Mouse (Mus musculus) kidney, embryonic 15.5 days (tissue): ENCODE data around the gene Ttc21a. TPM values are rescaled to one million over a fixed set of nuclear protein-coding genes. Genes with fewer than 3 reads are reported as not detected.

Experiments used
- ATAC-seq: fragments of 200-750 bp; cut with Nextera tagmentation; replicated peaks from 2 replicates; pipeline ENCODE4 v1.8.0; 2017; ENCODE audit warnings: moderate TSS enrichment; ENCODE audit not compliant: low FRiP score
- H3K27ac ChIP-seq: fragments of 300-500 bp; sonication (generic); 2 replicates; pipeline ENCODE4 v1.5.1; 2015; ENCODE audit warnings: mild to moderate bottlenecking, inconsistent platforms
- H3K27me3 ChIP-seq: fragments of 300-500 bp; sonication (generic); 2 replicates; pipeline ENCODE4 v1.6.1; 2015; ENCODE audit warnings: inconsistent platforms
- H3K36me3 ChIP-seq: fragments of 300-500 bp; sonication (generic); 2 replicates; pipeline ENCODE4 v1.6.1; 2015; ENCODE audit warnings: inconsistent platforms
- H3K4me1 ChIP-seq: fragments of 300-500 bp; sonication (generic); 2 replicates; pipeline ENCODE4 v1.6.1; 2015; ENCODE audit warnings: inconsistent platforms
- H3K4me2 ChIP-seq: fragments of 300-500 bp; sonication (generic); 2 replicates; pipeline ENCODE4 v1.6.1; 2015; ENCODE audit warnings: moderate library complexity, mild to moderate bottlenecking, inconsistent platforms
- H3K4me3 ChIP-seq: fragments of 300-500 bp; sonication (generic); replicated peaks from 2 replicates; pipeline ENCODE4 v1.5.1; 2015; ENCODE audit warnings: mild to moderate bottlenecking, inconsistent platforms
- H3K9ac ChIP-seq: fragments of 300-500 bp; sonication (generic); 2 replicates; pipeline ENCODE4 v1.6.1; 2015; ENCODE audit warnings: mild to moderate bottlenecking, inconsistent platforms
- H3K9me3 ChIP-seq: fragments of 300-500 bp; sonication (generic); replicated peaks from 2 replicates; pipeline ENCODE4 v1.6.1; 2016; ENCODE audit warnings: inconsistent platforms
- WGBS: fragments of 180-500 bp; shearing (Covaris S2); methylation state at CpG from one replicate; pipeline ENCODE4 v1.1.7; 2015; ENCODE audit warnings: mixed read lengths; 5-methylcytosine and 5-hydroxymethylcytosine counted together
- polyA plus RNA-seq: library from polyadenylated mRNA; unstranded; fragments of >200 nt; fragmentation: Nextera tagmentation; extraction: Ambion mirVana; gene quantifications from 2 replicates; pipeline ENCODE4 v1.2.1, GENCODE M21; 2015

Ttc21a gene
- polyA plus RNA-seq, 1 experiment from 2014 or later: 0.29 TPM

- WGBS: 75% methylated on average over 13 of the region's 13 CpGs
- Histone ChIP-seq H3K27me3 (no peaks in the 10 kb centered on the region), H3K4me3 (no peak overlapping the region), H3K9me3 (no peaks in the 10 kb centered on the region), H3K36me3 (peaks cover 99% of the 10 kb centered on the region), H3K27ac (no peak overlapping the region), H3K9ac (no peak overlapping the region), H3K4me1 (0 out of 2 replicates have a peak, but pooled peaks cover 4% of the 10 kb centered on the region), H3K4me2 (no peak overlapping the region)
- ATAC-seq: no peak
Measured at GRCm38 (mm10) chr9:119913087-119913838, 24.1 kb upstream of the Ttc21a start.

DNA sequence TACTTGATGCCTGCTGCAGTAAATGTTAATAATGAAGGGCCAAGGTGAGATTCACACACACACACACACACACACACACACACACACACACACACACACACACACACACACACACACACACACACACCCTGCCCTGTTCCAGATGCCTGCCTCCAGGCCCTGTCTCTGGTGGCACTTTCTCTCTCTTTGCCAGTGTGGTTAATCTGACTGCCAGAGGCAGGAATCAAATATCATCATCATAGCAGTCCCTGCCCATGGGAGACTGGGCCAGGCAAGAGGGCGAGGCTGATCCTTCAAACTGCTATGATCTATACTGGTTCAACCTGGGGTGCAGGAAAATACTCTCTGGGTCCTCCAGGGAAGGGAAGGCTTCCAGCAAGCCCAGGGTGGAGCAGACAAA is 17.5 kb upstream of the Ttc21a start:
- no peaks in the 10 kb centered on the region for H3K27me3 ChIP-seq
- no peaks in the 10 kb centered on the region for H3K4me1 ChIP-seq
- peaks cover 95% of the 10 kb centered on the region for H3K36me3 ChIP-seq
- no peak overlapping the region for H3K27ac ChIP-seq
- 77% methylated on average over 1 of the region's 1 CpGs for WGBS
- H3K9me3 ChIP-seq: no peaks in the 10 kb centered on the region
- ATAC-seq: no peak
- no peak overlapping the region for H3K4me2 ChIP-seq
- no peak overlapping the region for H3K4me3 ChIP-seq
- no peak overlapping the region for H3K9ac ChIP-seq

- Histone ChIP-seq H3K27me3 (no peaks in the 10 kb centered on the region), H3K9ac (no peak overlapping the region), H3K27ac (no peak overlapping the region), H3K4me2 (no peak overlapping the region), H3K36me3 (peaks cover 97% of the 10 kb centered on the region), H3K9me3 (no peaks in the 10 kb centered on the region), H3K4me3 (no peak overlapping the region), H3K4me1 (peaks cover 8% of the 10 kb centered on the region; the same call in 1 of the 2 replicates)
- WGBS: 88% methylated on average over 4 of the region's 4 CpGs
- ATAC-seq: no peak
Measured at GRCm38 (mm10) chr9:119923462-119923861, 13.9 kb upstream of the Ttc21a start.

- H3K27ac ChIP-seq: no peak overlapping the region
- 90% methylated on average over 16 of the region's 16 CpGs for WGBS
Measured at GRCm38 (mm10) chr9:119925120-119925657, 12.2 kb upstream of the Ttc21a start.

DNA sequence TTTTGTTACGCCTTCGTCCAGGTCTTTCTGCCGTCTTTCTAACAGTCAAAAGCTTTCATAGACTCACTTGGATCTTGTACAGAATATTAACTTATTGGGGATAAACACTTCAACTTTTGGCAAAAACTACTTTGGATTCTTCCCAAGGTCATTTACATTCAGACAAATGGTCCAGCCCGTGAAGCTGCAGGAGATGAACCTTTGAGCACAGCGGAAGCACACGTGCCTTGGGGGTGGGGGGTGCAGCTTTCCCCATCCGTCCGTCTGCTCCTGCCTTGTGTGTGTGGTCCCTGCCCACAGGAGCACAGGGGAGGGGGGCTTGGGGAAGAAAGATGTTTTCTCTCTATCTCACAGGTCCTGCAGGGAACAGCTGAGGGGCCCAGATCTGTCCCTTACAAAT is 11.7 kb upstream of the Ttc21a start:
- no peak overlapping the region for H3K4me2 ChIP-seq
- H3K4me3 ChIP-seq: no peak overlapping the region
- H3K27ac ChIP-seq: peak overlapping the region; percentile 24
- H3K27me3 ChIP-seq: no peaks in the 10 kb centered on the region
- H3K4me1 ChIP-seq: peaks cover 8% of the 10 kb centered on the region; the same call in 1 of the 2 replicates
- H3K9me3 ChIP-seq: no peaks in the 10 kb centered on the region
- H3K36me3 ChIP-seq: peaks cover 96% of the 10 kb centered on the region
- no peak overlapping the region for H3K9ac ChIP-seq
- ATAC-seq: no peak
- 78% methylated on average over 8 of the region's 8 CpGs for WGBS

More at GRCm38 (mm10) chr9:119925120-119925657, 12.2 kb upstream of the Ttc21a start:
- Histone ChIP-seq H3K4me3 (no peak overlapping the region), H3K27me3 (no peaks in the 10 kb centered on the region), H3K36me3 (peaks cover 96% of the 10 kb centered on the region), H3K4me1 (peaks cover 8% of the 10 kb centered on the region; the same call in 1 of the 2 replicates), H3K9ac (no peak overlapping the region), H3K4me2 (no peak overlapping the region), H3K9me3 (no peaks in the 10 kb centered on the region)
- no peak for ATAC-seq

DNA sequence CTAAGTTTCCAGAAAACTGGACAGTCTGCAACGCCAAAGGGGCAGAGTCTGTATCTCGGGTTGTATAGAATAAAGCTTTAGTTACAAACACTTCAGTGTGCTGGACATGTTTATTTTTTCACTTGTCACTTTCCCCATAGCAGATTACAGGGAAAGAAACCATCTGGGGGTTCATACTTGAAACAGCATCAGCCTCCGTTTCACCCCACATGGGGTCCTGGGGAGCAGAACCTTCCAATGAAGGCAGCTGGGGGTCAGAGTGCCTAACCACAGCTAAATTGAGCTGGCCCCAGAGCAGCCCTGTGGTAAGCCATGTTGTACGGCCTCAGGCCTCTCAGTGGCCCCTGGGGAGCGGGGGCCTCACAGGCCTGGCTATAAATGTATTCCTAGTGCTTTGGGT is 10.9 kb upstream of the Ttc21a start:
- no peaks in the 10 kb centered on the region; the same call in 1 of the 2 replicates for H3K9me3 ChIP-seq
- ATAC-seq: no peak
- H3K4me1 ChIP-seq: peaks cover 8% of the 10 kb centered on the region; the same call in 1 of the 2 replicates
- no peaks in the 10 kb centered on the region for H3K27me3 ChIP-seq
- H3K9ac ChIP-seq: no peak overlapping the region
- H3K36me3 ChIP-seq: peaks cover 95% of the 10 kb centered on the region
- H3K4me3 ChIP-seq: no peak overlapping the region
- 66% methylated on average over 5 of the region's 5 CpGs for WGBS
- peak overlapping the region; percentile 24 for H3K27ac ChIP-seq
- H3K4me2 ChIP-seq: no peak overlapping the region

DNA sequence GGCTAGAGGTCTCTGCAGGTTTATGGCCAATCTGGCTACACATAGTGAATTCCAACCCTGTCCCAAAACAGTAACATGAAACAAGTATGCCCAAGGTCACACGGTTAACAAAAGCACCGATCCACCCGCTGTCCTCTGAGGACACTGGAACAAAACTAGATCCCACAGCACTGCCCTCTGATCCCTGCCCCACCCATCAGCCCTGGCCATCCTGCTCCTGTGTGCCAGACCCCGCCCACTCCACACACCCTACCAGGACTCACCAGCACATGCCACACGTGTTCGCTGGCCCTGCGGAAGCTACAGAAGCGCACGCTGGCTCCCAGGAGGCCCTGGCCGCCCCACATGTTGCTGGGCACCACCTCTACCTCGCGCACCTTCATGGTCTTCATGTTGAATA is 5.0 kb upstream of the Ttc21a start:
- peaks cover 12% of the 10 kb centered on the region for H3K4me1 ChIP-seq
- peaks cover 55% of the 10 kb centered on the region for H3K36me3 ChIP-seq
- H3K9ac ChIP-seq: no peak overlapping the region
- no peak overlapping the region for H3K4me3 ChIP-seq
- no peaks in the 10 kb centered on the region; the same call in 1 of the 2 replicates for H3K9me3 ChIP-seq
- no peak overlapping the region for H3K4me2 ChIP-seq
- H3K27ac ChIP-seq: no peak overlapping the region
- no peak for ATAC-seq
- no peaks in the 10 kb centered on the region for H3K27me3 ChIP-seq
- 84% methylated on average over 12 of the region's 12 CpGs for WGBS

- ATAC-seq: no peak
- H3K4me3 ChIP-seq: no peak overlapping the region
- no peak overlapping the region for H3K9ac ChIP-seq
- H3K36me3 ChIP-seq: peaks cover 42% of the 10 kb centered on the region
- WGBS: 96% methylated on average over 6 of the region's 6 CpGs
- no peak overlapping the region for H3K27ac ChIP-seq
- no peaks in the 10 kb centered on the region for H3K27me3 ChIP-seq
- H3K4me2 ChIP-seq: no peak overlapping the region
- H3K9me3 ChIP-seq: no peaks in the 10 kb centered on the region; the same call in 1 of the 2 replicates
- H3K4me1 ChIP-seq: peaks cover 20% of the 10 kb centered on the region
Measured at GRCm38 (mm10) chr9:119933675-119934074, 3.7 kb upstream of the Ttc21a start.

- H3K9me3 ChIP-seq: no peaks in the 10 kb centered on the region
- no peak overlapping the region for H3K4me3 ChIP-seq
- no peaks in the 10 kb centered on the region for H3K27me3 ChIP-seq
- H3K27ac ChIP-seq: no peak overlapping the region
- ATAC-seq: no peak
- no peak overlapping the region for H3K4me2 ChIP-seq
- H3K4me1 ChIP-seq: peaks cover 29% of the 10 kb centered on the region
- H3K9ac ChIP-seq: no peak overlapping the region
- WGBS: 63% methylated on average over 4 of the region's 4 CpGs
- H3K36me3 ChIP-seq: no peaks in the 10 kb centered on the region
Measured at GRCm38 (mm10) chr9:119938496-119938895, 1.1 kb downstream of the Ttc21a start.

- 35% methylated on average over 10 of the region's 10 CpGs for WGBS
- Histone ChIP-seq H3K27me3 (no peaks in the 10 kb centered on the region), H3K4me2 (no peak overlapping the region), H3K9ac (no peak overlapping the region), H3K27ac (no peak overlapping the region), H3K9me3 (no peaks in the 10 kb centered on the region), H3K4me3 (no peak overlapping the region), H3K4me1 (peaks cover 29% of the 10 kb centered on the region), H3K36me3 (no peaks in the 10 kb centered on the region)
- no peak for ATAC-seq
Measured at GRCm38 (mm10) chr9:119939646-119940045, 2.2 kb downstream of the Ttc21a start.

- no peak overlapping the region for H3K9ac ChIP-seq
- no peak overlapping the region for H3K4me2 ChIP-seq
- H3K27ac ChIP-seq: no peak overlapping the region
- H3K4me1 ChIP-seq: peaks cover 22% of the 10 kb centered on the region
- no peaks in the 10 kb centered on the region for H3K36me3 ChIP-seq
- WGBS: 75% methylated on average over 5 of the region's 5 CpGs
- H3K4me3 ChIP-seq: no peak overlapping the region
- H3K9me3 ChIP-seq: no peaks in the 10 kb centered on the region
- no peak for ATAC-seq
- H3K27me3 ChIP-seq: no peaks in the 10 kb centered on the region
Measured at GRCm38 (mm10) chr9:119941407-119941806, 4.0 kb downstream of the Ttc21a start.

DNA sequence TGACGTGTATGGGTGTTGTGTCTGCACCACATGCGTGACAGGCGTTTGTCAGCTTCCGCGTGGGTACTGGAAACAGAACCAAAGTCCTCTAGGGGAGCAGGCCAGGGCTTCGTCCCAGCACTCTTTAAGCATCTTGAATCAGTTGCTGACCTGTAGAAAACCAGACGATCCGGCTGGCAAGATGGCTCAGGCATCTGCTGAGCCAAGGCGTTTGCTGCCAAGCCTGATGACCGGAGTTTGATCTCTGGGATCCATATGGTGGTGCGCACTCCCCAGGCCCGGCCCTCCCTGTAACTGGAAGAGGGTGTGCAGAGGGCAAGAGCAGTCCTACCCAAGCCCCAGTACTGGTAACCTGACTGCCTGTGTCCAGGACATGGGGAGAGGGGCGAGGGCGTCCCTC is 4.5 kb downstream of the Ttc21a start:
- 86% methylated on average over 14 of the region's 14 CpGs for WGBS
- H3K4me3 ChIP-seq: no peak overlapping the region
- H3K27ac ChIP-seq: no peak overlapping the region
- no peak for ATAC-seq
- no peaks in the 10 kb centered on the region for H3K27me3 ChIP-seq
- H3K4me2 ChIP-seq: no peak overlapping the region
- H3K36me3 ChIP-seq: no peaks in the 10 kb centered on the region
- H3K9me3 ChIP-seq: no peaks in the 10 kb centered on the region
- no peak overlapping the region for H3K9ac ChIP-seq
- H3K4me1 ChIP-seq: peaks cover 18% of the 10 kb centered on the region
